Mouse (Mus musculus): Measurements from ENCODE around the gene Ccdc182. TPM values are rescaled to one million over a fixed set of nuclear protein-coding genes. Genes with fewer than 3 reads are reported as not detected.

Gene Ccdc182
- polyA plus RNA-seq, 2 experiments, result not detected

- H3K4me1 ChIP-seq (replicated peaks; ENCODE audit: control insufficient read depth in 2 of 2, insufficient read depth in 2 of 2, low read length in 1 of 2), result no peaks in the 10 kb centered on the region
Measured at GRCm38 (mm10) chr11:88281428-88282119, 12.3 kb upstream of the Ccdc182 start.

GRCm38 (mm10) chr11:88282516-88282915, 11.3 kb upstream of the Ccdc182 start:
- Histone ChIP-seq H3K4me3 (ENCODE audit: insufficient read depth in 1 of 2, low read depth in 2 of 2, low read length in 2 of 2) (no peak overlapping the region), H3K27ac (no peak overlapping the region), H3K36me3 (replicated peaks; ENCODE audit: control insufficient read depth, insufficient read depth, low read depth) (no peaks in the 10 kb centered on the region), H3K9me3 (ENCODE audit: control insufficient read depth, low read length) (no peaks in the 10 kb centered on the region), H3K27me3 (ENCODE audit: control insufficient read depth, insufficient read depth, low read length) (no peaks in the 10 kb centered on the region; the same call in 1 of the 2 replicates), H3K4me2 (ENCODE audit: low read depth) (no peak overlapping the region), H3K9ac (replicated peaks) (no peak overlapping the region), H3K4me1 (replicated peaks; ENCODE audit: control insufficient read depth in 2 of 2, insufficient read depth in 2 of 2, low read length in 1 of 2) (no peaks in the 10 kb centered on the region)
- TF ChIP-seq EP300 (IDR thresholded peaks at IDR 0.05; ENCODE audit: low read depth) (no peak), CTCF (IDR thresholded peaks at IDR 0.05; ENCODE audit: low read depth) (peak; percentile 49)
- WGBS (ENCODE audit: insufficient replicate concordance), result 73% methylated on average over 2 of the region's 2 CpGs
- DNase-seq (ENCODE audit: low read depth in 3 of 3, low spot score in 3 of 3) (no peak), ATAC-seq (ENCODE audit: insufficient read depth) (no peak)

More at GRCm38 (mm10) chr11:88281428-88282119, 12.3 kb upstream of the Ccdc182 start:
- Histone ChIP-seq H3K27ac (no peak overlapping the region), H3K9me3 (ENCODE audit: control insufficient read depth, low read length) (no peaks in the 10 kb centered on the region), H3K4me3 (ENCODE audit: insufficient read depth in 1 of 2, low read depth in 2 of 2, low read length in 2 of 2) (no peak overlapping the region), H3K4me2 (ENCODE audit: low read depth) (no peak overlapping the region), H3K9ac (replicated peaks) (no peak overlapping the region), H3K36me3 (replicated peaks; ENCODE audit: control insufficient read depth, insufficient read depth, low read depth) (no peaks in the 10 kb centered on the region), H3K27me3 (ENCODE audit: control insufficient read depth, insufficient read depth, low read length) (no peaks in the 10 kb centered on the region; the same call in 1 of the 2 replicates)
- TF ChIP-seq EP300 (IDR thresholded peaks at IDR 0.05; ENCODE audit: low read depth) (no peak), CTCF (IDR thresholded peaks at IDR 0.05; ENCODE audit: low read depth) (peak; percentile 58)
- DNase-seq (ENCODE audit: low read depth in 3 of 3, low spot score in 3 of 3) (no peak), ATAC-seq (ENCODE audit: insufficient read depth) (no peak)
- WGBS (ENCODE audit: insufficient replicate concordance), result 60% methylated on average over 8 of the region's 8 CpGs

- Histone ChIP-seq H3K36me3 (replicated peaks; ENCODE audit: control insufficient read depth, insufficient read depth, low read depth) (no peaks in the 10 kb centered on the region), H3K4me2 (ENCODE audit: low read depth) (no peak overlapping the region), H3K9ac (replicated peaks) (no peak overlapping the region), H3K27me3 (ENCODE audit: control insufficient read depth, insufficient read depth, low read length) (no peaks in the 10 kb centered on the region; the same call in 1 of the 2 replicates), H3K4me3 (ENCODE audit: insufficient read depth in 1 of 2, low read depth in 2 of 2, low read length in 2 of 2) (no peak overlapping the region), H3K9me3 (ENCODE audit: control insufficient read depth, low read length) (no peaks in the 10 kb centered on the region), H3K27ac (no peak overlapping the region), H3K4me1 (replicated peaks; ENCODE audit: control insufficient read depth in 2 of 2, insufficient read depth in 2 of 2, low read length in 1 of 2) (no peaks in the 10 kb centered on the region)
- WGBS (ENCODE audit: insufficient replicate concordance), result 62% methylated on average over 8 of the region's 8 CpGs
- DNase-seq (ENCODE audit: low read depth in 3 of 3, low spot score in 3 of 3) (no peak), ATAC-seq (ENCODE audit: insufficient read depth) (no peak)
- TF ChIP-seq CTCF (IDR thresholded peaks at IDR 0.05; ENCODE audit: low read depth), result no peak
- TF ChIP-seq EP300 (IDR thresholded peaks at IDR 0.05; ENCODE audit: low read depth), result no peak
Measured at GRCm38 (mm10) chr11:88286019-88286418, 7.8 kb upstream of the Ccdc182 start.

GRCm38 (mm10) chr11:88288400-88288799, 5.5 kb upstream of the Ccdc182 start:
- TF ChIP-seq EP300 (IDR thresholded peaks at IDR 0.05; ENCODE audit: low read depth), result no peak
- TF ChIP-seq CTCF (IDR thresholded peaks at IDR 0.05; ENCODE audit: low read depth), result no peak
- Histone ChIP-seq H3K4me1 (replicated peaks; ENCODE audit: control insufficient read depth in 2 of 2, insufficient read depth in 2 of 2, low read length in 1 of 2) (no peaks in the 10 kb centered on the region), H3K27ac (no peak overlapping the region), H3K4me2 (ENCODE audit: low read depth) (no peak overlapping the region), H3K9me3 (ENCODE audit: control insufficient read depth, low read length) (no peaks in the 10 kb centered on the region), H3K27me3 (ENCODE audit: control insufficient read depth, insufficient read depth, low read length) (peaks cover under 1% of the 10 kb centered on the region; the same call in 1 of the 2 replicates), H3K9ac (replicated peaks) (no peak overlapping the region), H3K36me3 (replicated peaks; ENCODE audit: control insufficient read depth, insufficient read depth, low read depth) (no peaks in the 10 kb centered on the region), H3K4me3 (ENCODE audit: insufficient read depth in 1 of 2, low read depth in 2 of 2, low read length in 2 of 2) (no peak overlapping the region)
- no peak for DNase-seq (ENCODE audit: low read depth in 3 of 3, low spot score in 3 of 3)
- ATAC-seq (ENCODE audit: insufficient read depth), result no peak
- WGBS (ENCODE audit: insufficient replicate concordance), result 49% methylated on average over 11 of the region's 11 CpGs

GRCm38 (mm10) chr11:88288805-88289340, 5.0 kb upstream of the Ccdc182 start:
- H3K4me3 ChIP-seq (ENCODE audit: insufficient read depth in 1 of 2, low read depth in 2 of 2, low read length in 2 of 2), result no peak overlapping the region
- no peaks in the 10 kb centered on the region for H3K9me3 ChIP-seq (ENCODE audit: control insufficient read depth, low read length)
- no peak overlapping the region for H3K27ac ChIP-seq
- TF ChIP-seq EP300 (IDR thresholded peaks at IDR 0.05; ENCODE audit: low read depth) (no peak), CTCF (IDR thresholded peaks at IDR 0.05; ENCODE audit: low read depth) (peak; percentile 36)
- H3K9ac ChIP-seq (replicated peaks), result no peak overlapping the region
- WGBS (ENCODE audit: insufficient replicate concordance), result 42% methylated on average over 12 of the region's 12 CpGs
- ATAC-seq (ENCODE audit: insufficient read depth) (no peak), DNase-seq (ENCODE audit: low read depth in 3 of 3, low spot score in 3 of 3) (no peak)
- H3K36me3 ChIP-seq (replicated peaks; ENCODE audit: control insufficient read depth, insufficient read depth, low read depth), result no peaks in the 10 kb centered on the region
- peaks cover 5% of the 10 kb centered on the region; the same call in 1 of the 2 replicates for H3K27me3 ChIP-seq (ENCODE audit: control insufficient read depth, insufficient read depth, low read length)
- no peak overlapping the region for H3K4me2 ChIP-seq (ENCODE audit: low read depth)
- no peaks in the 10 kb centered on the region for H3K4me1 ChIP-seq (replicated peaks; ENCODE audit: control insufficient read depth in 2 of 2, insufficient read depth in 2 of 2, low read length in 1 of 2)
